Mouse (Mus musculus): ENCODE measurements around the gene Fra10ac1.

DNA sequence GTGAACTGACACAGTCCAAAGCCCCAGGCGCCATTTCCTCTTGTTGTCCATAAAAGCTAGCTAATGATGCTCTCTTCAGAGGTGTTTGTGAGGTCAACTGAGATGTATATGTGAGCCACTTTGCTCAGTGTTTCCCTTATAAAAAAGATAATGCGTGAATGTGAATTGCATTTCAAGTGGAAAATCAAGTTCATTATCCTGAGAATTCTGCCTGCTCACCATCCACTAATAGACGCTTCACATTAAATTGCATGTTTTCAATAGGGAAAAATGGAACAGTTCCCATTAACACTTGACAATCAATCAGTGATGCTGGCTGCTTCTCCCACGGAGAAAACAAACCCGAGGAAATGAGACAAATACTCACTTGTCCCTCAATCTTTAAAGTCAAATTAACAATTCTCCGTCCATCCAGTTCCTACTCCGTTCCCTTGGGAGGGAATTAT, 22.2 kb upstream of the Fra10ac1 start:
- TF ChIP-seq GATA1 (IDR thresholded peaks at IDR 0.05; ENCODE audit: low read length) (no peak), TAL1 (IDR thresholded peaks at IDR 0.05; ENCODE audit: low read length) (no peak)

All from erythroblast, embryonic 14.5 days (primary cell).